Mouse (Mus musculus): Measurements from ENCODE around the gene Atp2b4.

DNA sequence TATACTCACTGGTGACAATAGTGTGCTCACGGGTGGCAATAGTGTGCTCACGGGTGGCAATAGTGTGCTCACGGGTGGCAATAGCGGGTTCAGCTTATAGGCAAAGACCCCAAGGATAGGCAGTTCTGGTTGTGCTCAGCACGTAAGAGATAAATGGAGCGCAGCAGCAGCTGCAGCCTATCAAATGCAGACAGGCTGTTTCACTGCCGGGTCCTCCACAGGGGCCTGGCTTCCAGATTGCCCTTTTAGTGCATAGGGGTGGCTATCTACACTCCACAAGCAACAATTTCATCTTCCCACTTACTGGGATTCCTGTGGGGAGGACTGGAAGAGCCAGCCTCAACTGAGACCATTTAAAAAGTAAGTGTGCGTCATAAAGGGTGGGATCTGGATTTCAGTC lies 7.2 kb upstream of the Atp2b4 start:
- no peak for TF ChIP-seq EP300 (IDR thresholded peaks at IDR 0.05; ENCODE audit: low read depth)
- TF ChIP-seq CTCF (IDR thresholded peaks at IDR 0.05; ENCODE audit: low read depth): no peak
